Mouse (Mus musculus) A20 (cell line): Measurements from ENCODE around the gene Aloxe3.

ENCODE experiments used
- DNase-seq: peaks from one replicate; pipeline ENCODE4 v3.0.0-alpha.2; 2011; ENCODE audit warnings: low read depth, low spot score

The Aloxe3 gene

DNA sequence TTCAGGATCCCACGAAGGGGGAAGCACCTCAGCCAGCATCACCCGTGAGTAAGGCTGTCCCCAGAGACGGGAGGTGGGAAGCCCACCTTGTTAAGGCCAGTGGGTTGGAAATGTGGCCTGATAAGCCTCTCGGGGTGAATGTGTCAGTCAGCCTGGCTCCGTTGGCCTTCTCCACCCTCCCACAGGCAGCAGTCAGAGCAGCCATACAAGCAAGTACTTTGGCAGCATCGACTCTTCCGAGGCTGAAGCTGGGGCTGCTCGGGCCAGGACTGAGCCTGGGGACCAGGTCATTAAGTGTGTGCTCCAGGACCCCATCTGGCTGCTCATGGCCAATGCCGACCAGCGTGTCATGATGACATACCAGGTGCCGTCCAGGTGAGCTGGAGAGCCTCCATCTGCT, 18.0 kb upstream of the Aloxe3 start:
- no peak for DNase-seq

DNA sequence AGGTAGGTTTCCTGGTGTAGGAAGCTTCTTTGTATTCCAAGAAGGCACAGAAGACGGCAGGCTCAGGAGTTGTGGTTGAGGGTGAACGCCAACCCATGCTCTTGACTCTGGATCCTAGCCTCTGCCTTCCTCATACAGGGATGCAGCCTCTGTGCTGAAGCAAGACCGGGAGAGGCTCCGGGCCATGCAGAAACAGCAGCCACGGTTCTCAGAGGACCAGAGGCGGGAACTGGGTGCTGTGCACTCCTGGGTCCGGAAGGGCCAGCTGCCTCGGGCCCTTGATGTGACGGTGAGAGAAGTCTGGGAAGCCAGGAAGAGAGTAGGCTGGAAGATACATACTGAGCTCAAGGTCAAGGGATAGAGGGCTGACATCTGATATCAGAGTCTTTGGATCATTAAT, 17.5 kb upstream of the Aloxe3 start:
- no peak for DNase-seq

DNA sequence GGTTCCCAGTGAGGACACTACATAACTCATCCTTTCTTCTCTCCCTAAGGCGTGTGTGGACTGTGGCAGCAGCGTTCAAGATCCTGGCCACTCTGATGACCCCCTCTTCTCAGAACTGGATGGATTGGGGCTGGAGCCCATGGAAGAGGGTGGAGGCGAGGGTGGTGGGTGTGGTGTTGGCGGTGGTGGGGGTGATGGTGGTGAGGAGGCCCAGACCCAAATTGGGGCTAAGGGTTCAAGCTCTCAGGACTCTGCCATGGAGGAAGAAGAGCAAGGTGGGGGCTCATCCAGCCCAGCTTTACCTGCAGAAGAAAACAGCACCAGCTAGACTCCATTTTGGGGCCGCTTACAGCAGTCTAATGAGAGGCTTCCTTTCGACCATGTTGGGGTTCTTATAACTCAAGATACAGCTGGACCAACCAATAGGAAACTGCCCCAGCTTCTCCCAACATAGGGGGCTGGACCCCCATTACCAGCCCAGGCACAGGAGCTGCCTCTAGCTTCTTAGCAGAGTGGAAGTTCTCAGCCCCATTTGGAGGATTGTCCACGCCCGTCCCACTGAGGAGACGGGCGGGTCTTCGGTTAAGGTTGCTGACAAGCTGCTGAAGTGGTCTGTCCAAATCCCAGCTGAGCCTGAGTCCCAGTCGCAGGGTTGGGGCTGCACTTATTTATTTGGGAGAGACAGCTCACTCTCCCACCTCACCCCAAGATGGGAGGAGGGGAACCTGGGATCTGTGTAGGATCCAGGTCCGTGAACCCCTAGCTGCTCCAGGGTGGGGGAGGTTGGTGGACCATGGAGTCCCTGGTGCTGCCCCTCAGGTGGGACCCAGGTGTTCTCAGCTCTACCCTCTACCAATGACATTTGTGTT, 16.4 kb upstream of the Aloxe3 start:
- no peak for DNase-seq

DNA sequence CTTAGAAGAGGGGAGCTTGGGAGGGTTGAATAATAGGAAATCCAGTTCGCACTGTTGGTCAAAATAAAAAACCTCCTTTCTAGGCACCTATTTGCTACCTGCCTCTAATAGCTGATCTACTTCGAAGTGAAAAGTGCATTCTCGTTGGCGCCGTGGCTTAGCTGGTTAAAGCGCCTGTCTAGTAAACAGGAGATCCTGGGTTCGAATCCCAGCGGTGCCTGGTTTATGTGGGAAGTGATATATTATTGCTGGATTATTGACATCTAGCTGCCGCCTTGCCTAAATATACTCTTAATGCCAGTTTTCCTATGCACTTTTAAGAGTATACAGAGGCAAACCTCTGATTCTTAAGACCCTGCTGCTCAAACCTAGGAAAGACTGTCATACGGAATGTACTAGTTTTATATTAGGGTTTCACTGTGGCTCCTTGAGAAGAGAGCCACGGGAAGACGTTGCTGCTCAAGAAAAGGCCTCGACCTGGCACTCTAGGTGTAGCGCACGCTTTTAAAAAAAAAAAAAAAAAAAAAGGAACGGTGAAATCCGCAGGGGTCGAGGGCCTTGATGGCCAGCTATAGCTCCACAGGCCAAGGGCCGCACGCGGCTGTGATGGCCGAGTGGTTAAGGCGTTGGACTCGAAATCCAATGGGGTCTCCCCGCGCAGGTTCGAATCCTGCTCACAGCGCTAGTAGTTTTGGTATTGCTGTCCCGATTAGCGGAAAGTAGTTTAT, 15.2 kb upstream of the Aloxe3 start:
- DNase-seq, result peak; percentile 90

DNA sequence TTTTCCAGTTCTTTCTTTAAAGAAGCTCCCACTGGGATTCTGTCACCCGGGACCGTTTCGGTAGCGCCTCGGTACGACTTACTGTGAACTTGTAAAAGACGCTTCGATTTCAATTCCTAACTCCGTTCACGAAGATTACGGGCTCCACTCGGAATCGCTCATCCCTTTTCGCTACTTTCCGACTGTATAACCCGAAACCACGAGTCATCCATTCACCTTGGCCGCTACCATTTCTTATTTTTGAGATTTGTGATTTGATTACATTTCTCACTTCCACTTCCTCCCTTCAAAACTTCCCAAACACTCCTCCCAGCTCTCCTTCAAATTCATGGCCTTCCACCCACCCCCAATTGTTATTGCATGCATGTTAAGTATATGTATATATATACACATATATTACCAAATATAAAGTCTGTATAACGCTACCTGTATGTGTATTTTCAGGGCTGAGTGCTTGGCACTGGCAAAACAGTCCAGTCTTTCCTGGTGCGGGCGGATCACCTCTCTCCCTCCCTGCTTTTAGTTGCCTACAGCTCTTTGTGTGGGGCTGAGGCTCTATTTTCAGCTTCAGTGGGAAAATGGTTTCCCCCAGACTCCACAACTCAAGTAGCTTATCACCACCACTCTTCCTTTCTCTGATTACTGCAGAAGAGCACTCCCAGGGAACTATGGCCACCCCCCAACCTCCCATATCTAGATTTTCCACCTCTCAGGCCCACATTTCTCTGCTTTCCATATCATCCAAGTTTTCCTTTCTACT, 14.5 kb upstream of the Aloxe3 start:
- DNase-seq, result no peak

DNA sequence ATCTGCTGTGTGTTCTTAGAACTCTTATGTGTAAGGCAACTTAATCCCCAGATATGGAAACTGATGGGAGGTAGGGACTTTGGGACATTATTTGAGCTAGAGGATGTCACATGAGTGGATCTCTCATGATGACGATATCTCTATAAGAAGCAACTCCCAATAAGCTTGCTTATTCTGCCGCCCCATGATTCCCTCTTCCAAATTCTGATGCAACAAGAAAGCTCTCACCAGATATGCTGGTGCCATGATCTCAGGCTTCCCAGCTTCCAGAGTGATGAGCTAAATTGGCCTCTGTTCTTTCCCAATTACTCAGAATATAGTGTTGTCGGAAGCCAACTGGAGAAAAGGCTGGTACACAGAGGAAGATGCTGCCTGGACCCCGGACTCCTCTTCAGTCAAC, 13.8 kb upstream of the Aloxe3 start:
- no peak for DNase-seq

DNA sequence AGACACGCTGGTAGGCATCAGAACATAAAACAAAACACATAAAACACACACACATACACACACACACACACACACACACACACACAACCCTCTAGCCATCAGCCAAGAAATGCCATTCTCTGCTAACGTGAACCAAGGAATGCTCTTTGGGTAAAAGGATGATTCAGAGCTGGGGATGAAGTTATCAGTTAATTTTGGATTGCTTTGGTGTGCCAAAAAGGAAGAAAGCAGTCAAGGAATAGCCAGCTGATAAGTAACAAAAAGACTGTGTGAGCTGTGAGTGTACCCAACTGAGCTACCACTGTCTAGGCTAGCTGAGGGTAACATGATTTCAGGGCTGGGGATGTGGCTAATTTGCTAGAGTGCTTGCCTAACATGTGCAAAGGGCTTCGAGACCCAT, 11.7 kb upstream of the Aloxe3 start:
- DNase-seq, result no peak

DNA sequence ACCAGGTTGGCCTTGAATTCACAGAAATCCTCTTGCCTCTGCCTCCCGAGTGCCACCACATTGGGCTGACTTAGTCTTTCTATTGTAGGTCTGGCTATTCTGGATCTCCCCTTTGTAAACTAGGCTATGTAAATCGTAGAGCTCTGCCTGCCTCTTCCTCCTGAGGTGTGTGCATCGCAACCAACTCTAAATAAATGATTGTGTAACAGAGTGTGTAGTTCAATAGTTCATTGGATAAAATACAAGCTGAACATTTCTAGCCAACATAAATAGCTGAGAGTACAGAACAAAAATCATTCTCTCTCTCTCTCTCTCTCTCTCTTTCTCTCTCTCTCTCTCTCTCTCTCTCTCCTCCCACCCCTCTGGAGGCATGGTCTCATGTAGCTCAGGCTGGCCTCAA, 11.1 kb upstream of the Aloxe3 start:
- DNase-seq, result no peak

DNA sequence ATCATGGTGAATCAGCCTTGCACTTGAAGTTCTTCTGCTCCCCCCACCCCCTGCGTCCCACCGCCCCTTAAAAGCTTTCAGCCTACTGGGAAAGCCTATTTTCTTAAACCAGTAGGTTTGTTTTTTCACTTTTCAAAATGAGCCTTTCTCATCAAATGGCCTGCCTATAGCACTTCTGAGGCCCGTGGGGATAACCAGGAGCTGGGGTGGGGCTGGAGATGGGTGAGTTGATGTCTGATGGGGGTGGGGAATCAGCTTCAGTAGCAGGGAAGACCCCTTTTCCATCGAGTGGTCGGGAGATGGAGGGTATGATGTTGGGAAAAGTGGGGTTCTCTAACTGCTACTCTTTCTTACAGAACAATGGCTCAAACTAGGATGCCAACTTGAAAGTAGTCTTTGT, 8.9 kb upstream of the Aloxe3 start:
- DNase-seq, result no peak

DNA sequence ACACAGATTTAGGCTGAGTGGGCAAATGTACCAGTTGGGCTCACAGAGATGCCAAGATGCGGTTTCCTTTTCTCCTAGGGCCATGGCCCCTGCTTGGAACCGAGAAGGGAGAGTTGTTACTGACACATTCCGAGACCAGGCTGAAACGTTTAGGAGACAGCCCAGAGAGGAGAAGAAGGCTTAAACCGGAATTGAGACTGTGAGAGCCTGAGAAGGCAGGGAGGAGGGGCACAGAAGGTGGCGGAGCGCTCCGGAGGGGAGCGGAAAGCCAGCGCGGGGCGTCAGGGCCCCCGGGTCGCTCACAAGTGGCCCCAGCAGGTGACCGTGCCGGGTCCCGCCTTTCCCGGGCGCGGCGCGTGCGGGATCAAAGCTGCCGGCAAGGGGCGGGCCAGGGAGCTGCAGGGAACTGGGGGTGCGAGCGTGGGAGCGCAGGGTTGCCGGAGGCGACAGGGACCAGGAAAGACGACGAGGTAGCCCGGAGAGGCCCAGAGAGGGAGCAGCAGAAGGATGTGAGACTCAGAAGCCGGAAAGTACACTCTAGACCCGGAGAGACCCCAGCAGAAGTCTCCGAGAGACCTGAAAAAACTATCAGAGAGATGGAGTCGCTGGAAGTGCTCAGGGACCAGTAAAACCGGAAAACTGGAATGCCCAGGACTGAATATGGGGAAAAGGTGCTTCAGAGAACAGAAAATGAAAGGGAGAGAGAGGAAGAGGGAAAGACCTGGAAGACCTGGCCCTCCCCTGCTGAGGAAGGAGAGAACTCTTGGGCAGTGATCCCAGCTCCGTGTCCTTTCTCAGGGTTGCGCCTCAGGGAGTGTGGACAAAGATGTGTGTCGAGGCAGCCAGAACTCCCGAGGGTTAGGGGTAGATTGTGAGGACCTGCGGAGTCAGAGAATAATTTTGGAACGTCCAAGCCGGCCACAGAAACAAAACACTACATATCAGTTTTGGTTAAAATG, 7.7 kb upstream of the Aloxe3 start:
- DNase-seq, result peak; percentile 84

DNA sequence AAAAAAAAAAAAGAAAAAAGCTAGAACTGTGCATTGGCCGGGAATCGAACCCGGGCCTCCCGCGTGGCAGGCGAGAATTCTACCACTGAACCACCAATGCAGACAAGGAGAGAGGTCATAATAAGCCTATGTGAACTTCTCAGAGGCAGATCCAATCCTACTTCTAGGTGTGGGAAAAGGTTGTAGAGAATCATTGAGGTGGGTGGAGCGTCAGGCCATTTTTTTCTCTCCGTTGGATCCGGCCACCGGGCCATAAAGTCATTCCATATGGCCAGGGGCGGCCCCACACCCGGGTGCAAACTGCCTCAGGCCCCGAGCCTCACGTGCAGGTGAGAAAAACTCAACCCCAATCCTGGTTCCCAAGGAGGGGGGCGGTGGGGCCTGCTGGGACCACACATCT, 6.9 kb upstream of the Aloxe3 start:
- DNase-seq, result peak; percentile 83

DNA sequence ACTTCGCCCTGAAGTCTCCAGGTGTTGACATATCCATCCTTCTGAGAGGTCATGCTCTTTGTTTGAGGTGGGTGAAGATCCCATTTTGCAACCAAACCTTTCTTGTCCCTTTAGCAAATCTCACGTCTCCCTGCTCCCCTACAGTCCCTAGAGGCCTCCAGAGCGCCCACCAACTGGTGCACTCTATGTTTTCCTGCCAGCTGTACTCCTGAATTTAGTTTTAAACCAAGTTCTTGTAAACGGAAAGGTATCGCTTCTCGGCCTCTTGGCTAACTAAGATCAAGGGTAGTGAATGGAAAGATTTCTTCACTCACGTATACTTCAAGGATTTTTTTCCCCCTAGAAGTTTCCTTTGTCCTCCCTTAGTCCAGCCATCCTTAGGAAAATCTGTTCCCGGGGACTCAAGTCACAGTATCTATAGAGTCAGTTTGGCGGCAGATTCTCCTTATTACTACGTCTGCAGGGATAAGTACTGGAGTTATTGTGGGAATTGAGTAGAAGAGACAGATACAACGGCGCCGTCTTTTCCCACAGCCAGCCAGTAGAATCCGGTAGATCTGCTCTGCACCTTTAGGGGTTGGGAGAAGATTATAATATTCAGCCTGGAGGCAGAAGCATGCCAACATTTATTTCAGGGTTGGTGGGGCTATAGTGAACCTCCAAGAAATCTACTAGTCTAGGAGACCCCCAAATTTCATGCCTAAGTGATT, 6.1 kb upstream of the Aloxe3 start:
- DNase-seq, result no peak

DNA sequence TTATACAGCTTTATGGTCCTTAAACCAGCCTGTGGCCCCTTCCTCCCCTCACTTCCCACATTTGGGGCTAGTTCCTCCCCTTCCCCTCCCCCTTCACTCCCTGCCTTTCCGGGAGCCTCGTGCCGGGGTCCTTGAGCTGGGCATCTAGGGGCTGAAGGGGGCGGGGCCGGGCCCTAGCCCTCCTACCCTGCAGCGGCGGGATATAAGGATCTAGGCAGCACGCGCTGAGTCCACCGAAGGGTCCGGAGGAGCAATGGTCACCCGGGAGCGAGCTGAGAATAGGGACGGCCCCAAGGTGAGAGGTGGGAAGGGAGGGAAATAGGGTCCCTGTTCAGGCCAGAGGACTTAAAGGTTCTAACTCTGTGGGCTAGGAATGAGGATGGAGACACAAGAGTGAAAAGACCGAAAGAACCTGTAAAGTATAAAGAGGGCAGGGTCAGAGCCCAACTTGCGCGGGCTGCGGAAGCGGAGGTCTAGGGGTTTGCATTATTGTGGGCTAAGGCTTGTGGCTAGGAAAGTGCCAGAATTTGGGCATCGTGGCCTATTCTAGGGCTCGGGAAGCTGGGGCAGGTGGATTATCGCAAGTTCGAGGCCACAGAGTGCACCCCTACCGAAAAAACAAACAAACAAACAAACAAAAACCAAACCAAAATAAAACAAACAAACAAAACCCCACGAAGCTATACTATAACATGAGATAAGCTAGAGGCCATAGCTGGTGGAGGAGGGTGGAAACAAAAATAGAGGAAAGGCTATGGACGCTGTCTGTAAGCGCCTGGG, 5.3 kb upstream of the Aloxe3 start, which contains the start of gene Hes7:
TSS of gene Hes7 (plus strand) at position 184 of the 780 bp plus-strand sequence.
- no peak for DNase-seq

DNA sequence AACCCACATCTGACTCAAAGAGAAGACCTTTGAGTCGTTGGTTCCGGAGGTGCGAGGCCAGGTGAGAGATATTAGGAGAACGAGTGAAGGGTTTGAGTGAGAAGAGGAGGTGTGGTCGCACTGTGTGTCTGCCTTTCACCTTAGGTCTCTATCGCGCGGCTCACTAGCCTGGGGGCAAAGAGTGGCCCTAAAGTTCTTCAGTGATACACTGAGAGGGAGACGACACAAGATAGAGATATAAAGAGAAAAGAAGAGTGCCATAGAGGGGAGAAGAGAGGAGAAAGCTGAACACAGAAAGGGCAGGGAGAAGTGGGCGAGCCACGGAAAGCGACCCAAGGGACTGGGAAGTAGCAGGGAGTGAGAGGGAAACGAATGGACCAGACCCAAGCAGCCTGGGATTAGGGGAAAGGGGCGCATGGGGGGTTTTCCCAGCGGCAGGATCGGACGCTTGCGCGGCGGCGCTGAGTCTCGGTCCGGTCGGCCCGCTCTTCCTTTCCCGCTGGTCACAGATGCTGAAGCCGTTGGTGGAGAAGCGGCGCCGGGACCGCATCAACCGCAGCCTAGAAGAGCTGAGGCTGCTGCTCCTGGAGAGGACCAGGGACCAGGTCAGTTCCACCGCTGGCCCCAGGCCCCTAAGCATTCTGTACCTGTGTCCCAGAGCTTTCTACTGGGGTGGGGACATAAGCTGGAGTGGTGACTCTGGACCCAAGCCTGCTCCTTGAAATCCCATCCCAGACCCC, 4.5 kb upstream of the Aloxe3 start:
- DNase-seq, result no peak

DNA sequence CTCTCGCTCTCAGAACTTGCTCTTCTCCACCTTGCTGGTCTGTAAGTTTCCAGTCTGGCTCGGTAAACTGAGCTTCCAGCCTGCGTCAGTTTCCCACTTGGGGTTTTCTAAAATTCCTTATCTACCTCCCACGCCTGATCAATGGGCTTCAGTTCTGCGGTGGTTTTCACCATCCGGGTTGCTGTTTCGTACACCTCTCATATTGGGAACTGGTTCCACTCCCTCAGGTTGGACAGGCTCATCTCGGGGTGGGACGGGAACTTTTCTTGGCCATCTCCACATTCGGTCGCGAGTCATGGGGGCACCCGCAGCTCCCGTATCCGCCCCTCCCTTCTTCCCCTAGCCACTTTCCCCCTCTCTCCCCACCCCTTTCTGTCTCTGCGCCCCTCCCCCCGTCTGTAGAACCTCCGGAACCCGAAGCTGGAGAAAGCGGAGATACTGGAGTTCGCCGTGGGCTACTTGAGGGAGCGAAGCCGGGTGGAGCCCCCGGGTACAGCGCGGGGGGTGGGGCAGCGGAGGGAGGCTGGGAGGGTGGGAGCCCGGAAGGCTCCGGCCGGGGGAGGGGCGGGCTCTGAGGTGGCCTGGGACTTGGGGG, 3.9 kb upstream of the Aloxe3 start:
- no peak for DNase-seq

DNA sequence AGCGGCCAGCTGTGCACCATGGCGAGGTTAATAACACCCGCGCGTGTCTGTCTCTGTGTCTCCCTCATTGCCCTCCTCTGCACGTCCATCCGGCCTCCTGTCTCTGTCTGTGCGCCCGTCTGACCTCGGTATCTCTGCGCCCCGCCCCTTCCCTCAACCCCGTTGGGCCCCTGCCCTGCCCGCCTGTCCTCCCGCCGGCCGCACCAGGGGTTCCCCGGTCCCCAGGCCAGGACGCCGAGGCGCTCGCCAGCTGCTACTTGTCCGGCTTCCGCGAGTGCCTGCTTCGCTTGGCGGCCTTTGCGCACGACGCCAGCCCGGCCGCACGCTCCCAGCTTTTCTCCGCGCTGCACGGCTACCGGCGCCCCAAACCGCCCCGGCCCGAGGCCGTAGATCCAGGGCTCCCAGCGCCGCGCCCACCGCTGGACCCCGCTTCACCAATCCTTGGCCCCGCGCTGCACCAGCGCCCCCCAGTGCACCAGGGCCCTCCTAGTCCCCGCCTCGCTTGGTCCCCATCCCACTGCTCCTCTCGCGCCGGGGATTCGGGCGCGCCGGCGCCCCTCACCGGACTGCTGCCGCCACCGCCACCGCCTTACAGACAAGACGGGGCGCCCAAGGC, 3.3 kb upstream of the Aloxe3 start, which contains the start of gene 9130213A22Rik:
TSS of gene 9130213A22Rik (minus strand) at position 254 of the 616 bp plus-strand sequence.
- DNase-seq, result peak; percentile 96

DNA sequence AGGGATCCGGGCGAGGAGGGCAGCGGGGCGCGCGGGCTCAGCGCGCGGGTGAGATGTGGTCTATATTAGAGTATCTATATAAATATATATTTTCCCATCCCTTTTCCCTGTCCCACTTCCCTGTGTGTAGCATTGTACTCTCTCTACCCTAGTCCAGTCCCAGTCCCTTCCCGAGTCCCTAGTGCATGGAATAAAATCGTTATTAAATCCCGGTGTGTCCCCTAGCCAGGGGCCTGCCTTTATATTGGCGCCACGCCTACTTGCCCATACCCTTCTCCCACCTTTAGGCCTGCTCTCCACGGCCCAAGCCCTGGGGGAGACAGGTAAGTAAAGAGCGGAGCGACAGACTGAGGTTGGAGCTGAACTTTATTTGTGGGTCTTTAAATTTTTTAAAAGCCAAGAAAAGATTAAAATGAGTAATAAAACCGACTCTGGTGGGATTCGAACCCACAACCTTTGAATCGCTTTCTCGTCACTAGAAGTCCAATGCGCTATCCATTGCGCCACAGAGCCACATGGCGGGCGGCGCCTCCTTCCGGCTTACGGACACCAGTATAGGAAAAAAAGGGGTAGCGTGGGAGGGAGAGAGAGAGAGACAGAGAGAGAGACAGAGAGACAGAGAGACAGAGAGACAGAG, 2.5 kb upstream of the Aloxe3 start:
- DNase-seq, result peak; percentile 97
